Mouse (Mus musculus): ENCODE data around the gene Gm20379. TPM values are rescaled to one million over a fixed set of nuclear protein-coding genes. Genes with fewer than 3 reads are reported as not detected.

Gene Gm20379
- total RNA-seq, 2 experiments from 2014 or later: not detected

GRCm38 (mm10) chr13:92336857-92337256 lies 31.1 kb downstream of the Gm20379 start:
- no peak for DNase-seq

DNA sequence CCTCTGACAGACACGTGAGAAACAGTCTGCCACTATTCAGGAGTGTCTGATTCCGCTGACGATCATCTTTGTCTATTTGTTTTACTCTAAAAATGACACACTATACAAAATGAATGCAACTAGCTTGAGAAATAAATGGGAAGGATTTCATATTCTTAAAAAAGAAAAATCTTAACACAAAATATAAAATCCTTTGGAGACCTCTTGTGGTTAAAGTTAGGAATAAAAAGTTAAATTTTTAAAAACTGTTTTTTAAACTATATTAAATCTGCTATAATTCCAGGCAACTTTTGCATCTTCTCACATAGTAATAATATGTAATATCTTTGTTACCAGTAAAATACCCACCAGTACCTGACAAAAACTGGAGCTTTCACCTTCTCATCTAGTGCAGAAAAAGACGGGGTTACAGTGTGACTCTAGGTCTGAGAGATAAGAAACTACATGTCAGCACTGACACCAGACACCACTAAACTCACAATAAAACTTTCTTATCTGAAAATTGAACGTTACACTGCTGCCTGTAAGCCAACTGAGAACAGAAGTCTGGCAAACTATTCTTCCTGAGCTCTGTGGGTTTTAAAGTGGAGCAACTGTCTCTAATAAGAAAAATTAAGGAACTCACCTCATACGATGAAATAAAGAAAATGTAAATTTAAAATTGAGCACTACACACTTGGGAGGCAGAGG lies 32.1 kb downstream of the Gm20379 start:
- DNase-seq: no peak

GRCm38 (mm10) chr13:92339787-92340186 lies 34.0 kb downstream of the Gm20379 start:
- no peak for DNase-seq

DNA sequence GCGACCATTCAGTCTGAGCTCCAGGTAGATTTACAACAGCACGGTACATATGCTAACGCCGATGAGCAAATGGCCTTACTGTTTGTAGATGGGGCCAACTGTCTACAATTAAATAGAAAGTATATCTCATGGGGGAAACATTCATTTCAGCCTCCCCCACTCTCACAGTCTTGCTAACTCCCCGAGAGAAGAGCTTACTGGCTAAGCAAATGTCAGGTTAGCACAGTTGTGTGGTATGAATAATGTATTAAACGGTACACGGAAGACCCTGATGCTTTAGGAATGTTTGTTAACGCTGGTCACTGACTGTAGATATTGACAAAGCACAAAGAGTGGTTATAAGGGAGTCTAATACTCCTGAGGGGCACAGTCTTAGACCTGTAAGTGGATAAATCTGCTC lies 38.3 kb downstream of the Gm20379 start:
- no peak for DNase-seq

DNA sequence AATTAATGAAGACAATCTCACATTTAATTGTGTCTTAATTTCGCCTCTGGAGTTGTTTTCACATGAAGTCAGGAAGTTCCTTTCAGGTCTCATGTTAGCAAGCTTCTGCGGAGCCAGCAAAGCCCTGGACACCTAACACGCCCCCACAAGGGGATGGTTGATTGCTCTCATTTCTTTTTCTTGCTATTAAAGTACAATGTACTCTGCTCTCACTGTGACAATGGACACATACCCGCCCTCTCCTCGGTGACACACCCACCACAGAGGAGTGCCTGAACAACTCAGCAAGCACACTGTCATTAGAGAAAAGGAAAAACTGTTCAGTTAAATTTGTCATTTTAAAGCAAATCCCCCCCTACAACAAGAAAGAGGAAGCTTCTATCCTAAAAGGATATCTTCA lies 40.6 kb downstream of the Gm20379 start:
- DNase-seq: no peak

- no peak for DNase-seq
Measured at GRCm38 (mm10) chr13:92351100-92351499, 45.3 kb downstream of the Gm20379 start.

- no peak for DNase-seq
Measured at GRCm38 (mm10) chr13:92353956-92354355, 48.2 kb downstream of the Gm20379 start.

DNA sequence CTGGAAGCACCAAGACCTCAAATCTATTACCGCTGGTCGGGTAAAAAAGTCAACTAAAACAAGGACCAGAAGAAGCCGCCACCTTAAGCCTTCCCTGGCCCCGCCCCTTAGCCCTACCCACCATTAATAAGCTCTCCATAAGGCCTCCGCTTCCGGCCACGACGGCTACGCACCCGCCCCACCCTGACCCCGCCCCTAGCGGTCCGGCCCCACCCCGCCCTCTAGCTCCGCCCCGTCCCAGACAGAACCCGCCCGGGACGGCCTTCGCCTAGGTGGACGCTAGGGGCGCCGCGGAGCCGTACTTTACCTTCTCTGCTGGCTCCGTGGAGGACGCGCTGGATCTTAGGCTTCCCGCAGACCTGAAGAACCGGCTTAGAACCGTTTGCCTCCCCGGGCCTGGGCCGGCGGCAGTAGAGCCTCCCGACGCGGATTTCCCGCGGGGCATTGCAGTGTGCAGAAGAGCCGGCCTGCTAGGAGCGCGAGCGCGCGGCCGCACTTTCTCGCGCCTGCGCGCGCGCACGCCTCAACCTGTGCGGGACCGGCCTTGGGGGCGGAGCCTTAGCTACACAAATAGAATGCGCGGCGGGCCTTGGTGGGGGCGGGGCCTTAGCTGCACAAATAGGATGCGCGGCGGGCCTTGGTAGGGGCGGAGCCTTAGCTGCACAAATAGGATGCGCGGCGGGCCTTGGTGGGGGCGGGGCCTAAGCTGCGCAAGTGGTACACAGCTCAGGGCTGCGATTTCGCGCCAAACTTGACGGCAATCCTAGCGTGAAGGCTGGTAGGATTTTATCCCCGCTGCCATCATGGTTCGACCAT lies 48.9 kb downstream of the Gm20379 start, which contains the start of the genes Dhfr and Msh3:
TSS of gene Dhfr (plus strand) at position 271 of the 816 bp plus-strand sequence.
TSS of gene Msh3 (minus strand) at position 548 of the 816 bp plus-strand sequence.
- DNase-seq: peak; percentile 95

DNA sequence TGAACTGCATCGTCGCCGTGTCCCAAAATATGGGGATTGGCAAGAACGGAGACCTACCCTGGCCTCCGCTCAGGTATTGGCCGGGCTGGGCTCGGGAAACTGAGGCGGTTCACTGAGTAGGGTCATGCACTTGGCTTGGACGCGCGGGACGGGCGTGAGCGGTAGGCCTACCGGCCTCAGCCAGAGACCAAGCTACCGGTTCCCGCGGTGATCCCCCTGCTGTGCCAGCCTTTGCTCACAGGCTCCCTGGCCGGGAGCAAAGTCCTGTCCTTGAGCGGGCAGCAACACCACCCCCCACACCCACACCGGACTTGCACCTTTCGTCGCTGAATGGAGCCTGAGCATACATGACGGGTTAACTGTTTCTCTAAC lies 49.5 kb downstream of the Gm20379 start:
- DNase-seq: no peak

- no peak for DNase-seq
Measured at GRCm38 (mm10) chr13:92356376-92356775, 50.6 kb downstream of the Gm20379 start.

Other genes starting within 250 kb of the Gm20379 start
- gene Rasgrf2, start 174.3 kb upstream of the Gm20379 start, total RNA-seq (2021): 1 to 10 TPM; 3.3 to 4.8 TPM
- gene Dhfr, start 48.7 kb downstream of the Gm20379 start, total RNA-seq (2021): under 1 TPM; 0.69 to 0.78 TPM
- gene Msh3, start 49.0 kb downstream of the Gm20379 start, total RNA-seq (2021): 10 to 100 TPM; 11.2 to 11.5 TPM
- not detected for gene Ankrd34b, start 119.9 kb downstream of the Gm20379 start, total RNA-seq (2021)
- gene Fam151b, start 178.0 kb downstream of the Gm20379 start, total RNA-seq (2021): 1 to 10 TPM; 2.0 to 2.4 TPM
- 1 to 10 TPM; 8.6 to 8.7 TPM for gene Zfyve16, start 224.9 kb downstream of the Gm20379 start, total RNA-seq (2021)